Mouse (Mus musculus) liver (tissue): ENCODE data around the gene Nudt21.
A peak's percentile ranks its signal among the peaks of the same experiment; 100 is the strongest.

Experiments
- DNase-seq: peaks from one replicate; pipeline ENCODE4 v3.0.0-alpha.2; 2020; ENCODE audit warnings: mixed read lengths

Nudt21 gene

GRCm38 (mm10) chr8:93998961-93999360, 37.9 kb downstream of the Nudt21 start:
- DNase-seq = no peak

GRCm38 (mm10) chr8:93989739-93990138, 47.1 kb downstream of the Nudt21 start:
- no peak for DNase-seq

GRCm38 (mm10) chr8:93984731-93985130, 52.1 kb downstream of the Nudt21 start:
- DNase-seq = no peak

DNA sequence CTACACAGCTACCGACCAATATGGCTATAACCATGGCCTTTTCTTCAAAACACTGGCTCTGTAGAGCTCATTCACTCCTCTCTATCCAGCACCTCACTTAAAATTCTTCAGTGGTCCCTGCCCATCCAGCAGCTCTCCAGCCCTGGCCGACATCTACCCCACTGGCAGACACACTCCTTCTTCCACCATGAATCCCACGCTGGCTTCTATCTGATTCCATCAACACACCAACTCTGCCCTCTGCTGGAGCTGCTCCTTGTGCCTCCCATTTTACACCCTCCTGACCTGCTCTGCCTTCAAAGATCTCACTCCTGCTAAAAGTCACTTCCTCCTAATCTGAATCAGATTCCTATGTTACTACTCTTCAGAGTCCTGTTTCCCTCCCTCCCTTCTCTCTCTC, 53.0 kb downstream of the Nudt21 start:
- DNase-seq = no peak

DNA sequence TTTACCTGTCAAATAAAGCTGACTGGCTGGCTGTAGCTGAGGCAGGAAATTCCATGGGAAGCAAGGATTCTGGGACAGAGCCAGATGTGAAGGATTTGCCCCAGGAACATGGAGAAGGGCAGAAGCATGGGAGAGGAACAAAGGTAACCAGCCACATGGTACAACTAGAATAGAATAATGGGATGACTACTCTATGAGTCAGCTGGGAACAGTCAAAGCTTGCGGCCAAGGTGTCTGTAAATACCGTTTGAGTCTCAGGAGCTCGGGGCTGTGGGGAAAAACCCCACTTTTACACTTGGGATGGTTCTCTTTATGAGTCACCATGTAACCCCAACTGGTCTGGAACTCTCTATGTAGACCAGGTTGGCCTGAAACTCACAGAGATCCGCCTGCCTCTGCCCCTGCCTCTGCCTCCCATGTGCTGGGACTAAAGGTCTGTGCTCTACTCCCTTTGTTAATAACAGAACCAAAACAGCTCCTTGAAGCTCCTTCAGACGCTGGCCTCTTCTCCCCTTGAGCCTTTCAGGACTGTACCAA, 55.1 kb downstream of the Nudt21 start:
- no peak for DNase-seq

GRCm38 (mm10) chr8:93980141-93980540, 56.7 kb downstream of the Nudt21 start:
- no peak for DNase-seq

GRCm38 (mm10) chr8:93976446-93977211, 60.2 kb downstream of the Nudt21 start:
- DNase-seq = peak; percentile 2

DNA sequence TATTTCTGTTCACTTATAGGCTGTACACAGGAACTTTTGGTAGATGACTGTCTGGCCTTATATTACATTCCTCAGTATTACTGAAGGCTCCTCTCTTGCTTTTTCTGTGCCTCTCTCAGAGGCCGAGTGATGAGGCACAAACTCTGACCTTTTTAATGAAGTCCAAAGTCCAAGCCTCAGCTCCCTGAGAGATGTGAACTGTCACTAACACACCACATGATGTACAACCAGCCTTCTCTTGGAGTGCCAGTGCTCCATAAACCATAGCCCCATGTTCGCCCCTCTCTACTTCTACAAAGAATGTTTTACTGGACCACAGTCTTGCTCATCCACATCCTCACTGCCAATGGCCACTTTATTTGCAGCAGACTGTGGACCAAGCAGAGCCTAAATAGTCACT, 61.5 kb downstream of the Nudt21 start:
- DNase-seq = no peak

DNA sequence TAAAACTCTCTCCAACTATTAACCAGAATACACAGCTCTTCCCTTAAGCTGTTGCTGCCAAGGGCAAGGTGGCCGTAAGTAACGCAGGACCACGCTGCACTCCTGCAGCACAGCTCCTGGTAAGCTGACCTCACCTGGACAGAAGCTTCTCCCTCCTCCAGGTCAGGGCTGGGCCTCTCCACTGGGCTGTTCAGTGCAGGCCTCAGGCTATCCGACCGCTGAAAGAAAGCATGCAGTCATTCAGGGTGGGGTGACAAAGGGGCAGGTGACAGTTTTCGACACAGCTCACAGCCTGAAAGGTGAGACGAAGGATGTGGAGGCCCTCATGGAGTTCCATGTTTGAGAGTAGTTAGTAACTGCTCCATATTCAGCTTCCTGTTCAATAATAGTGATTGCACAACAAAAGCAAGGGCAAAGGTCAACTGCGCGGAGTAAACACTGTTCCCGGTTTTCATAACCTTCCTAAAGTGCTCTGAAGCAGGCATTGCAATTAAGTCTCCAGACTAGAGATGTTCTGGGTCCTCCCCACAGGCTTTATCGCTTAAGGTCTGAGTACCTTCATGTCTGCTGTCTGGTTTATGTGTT, 62.1 kb downstream of the Nudt21 start:
- DNase-seq = peak; percentile 26

DNA sequence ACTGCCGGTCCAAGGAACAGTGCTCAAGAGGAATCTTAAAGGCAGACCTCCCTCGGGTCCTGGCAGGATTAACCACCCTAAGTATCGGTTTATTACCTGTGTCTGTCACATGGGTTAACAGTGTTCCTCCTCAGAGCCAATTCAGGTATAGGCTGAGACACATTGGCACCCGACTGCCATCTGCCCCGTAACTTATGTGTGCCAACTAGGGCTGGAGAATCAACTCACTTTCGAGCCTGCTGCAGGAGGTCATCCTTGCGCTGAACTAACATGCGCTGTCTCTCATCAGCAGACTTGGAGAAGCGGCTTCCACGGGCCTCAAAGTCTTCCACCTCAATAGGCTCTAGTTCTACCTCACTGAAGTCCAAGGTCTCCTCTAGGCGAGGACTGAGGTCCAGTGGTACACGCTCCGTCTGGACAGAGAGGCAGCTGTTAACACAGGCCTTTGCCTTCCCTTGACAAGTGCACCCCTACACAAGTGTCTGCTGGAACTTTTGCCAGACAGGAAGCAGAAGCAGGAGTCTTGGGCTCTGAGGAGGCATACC, 62.9 kb downstream of the Nudt21 start:
- DNase-seq = peak; percentile 2

DNA sequence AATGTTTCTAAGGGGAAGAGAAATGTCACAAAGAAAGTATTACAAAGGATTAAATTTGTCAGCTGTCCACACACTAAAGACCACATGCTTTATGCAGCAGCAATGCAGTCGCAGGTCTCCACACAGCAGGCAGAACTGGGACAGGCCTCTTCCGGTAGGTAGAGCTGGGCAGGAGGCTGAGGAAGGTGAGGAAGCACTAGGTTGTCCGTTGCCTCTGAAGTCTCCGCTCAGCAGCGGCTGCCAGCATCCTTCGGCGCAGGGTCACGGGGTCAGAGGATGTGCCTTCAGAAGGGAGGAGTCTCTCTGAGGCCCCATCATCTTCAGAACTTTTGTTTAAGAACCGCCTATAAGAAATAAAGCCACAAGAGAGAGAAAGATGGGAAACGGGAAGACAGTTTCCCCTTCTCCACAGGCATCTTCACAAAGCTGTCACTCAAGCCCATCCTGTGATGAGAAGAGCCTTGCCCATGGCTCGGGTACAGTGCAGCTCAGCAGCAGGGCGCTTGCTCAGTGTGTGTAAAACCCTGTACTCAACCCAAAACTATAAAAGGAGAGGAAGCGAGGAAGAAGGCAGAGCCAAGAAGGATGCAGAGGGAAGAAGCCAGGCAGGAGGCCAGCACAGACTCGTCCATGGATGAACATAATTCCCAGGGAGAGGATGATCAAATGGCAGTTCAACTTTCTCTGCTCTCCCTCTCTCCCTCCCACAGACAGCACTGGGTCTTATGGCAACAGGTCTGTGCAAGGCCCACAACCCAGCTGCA, 63.7 kb downstream of the Nudt21 start:
- peak; percentile 2 for DNase-seq

- DNase-seq = no peak
Measured at GRCm38 (mm10) chr8:93972211-93972610, 64.6 kb downstream of the Nudt21 start.

DNA sequence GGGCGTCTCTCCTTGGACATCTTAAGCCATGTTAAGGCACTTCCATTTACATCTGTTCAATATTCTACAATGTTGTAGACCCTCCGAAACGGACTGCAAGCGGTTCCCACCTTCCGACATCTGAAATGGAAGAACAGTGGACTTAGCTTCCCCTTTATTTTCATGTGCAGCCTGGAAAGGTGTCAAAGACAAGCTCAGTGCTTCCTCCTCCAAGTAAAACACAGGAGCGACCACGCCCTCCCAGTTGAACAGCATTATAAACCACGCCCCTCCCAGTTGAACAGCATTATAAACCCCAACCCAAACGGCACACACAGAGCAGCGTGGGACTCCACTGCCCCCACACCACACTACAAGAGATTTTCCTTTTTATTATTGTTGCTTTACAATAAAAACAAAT, 65.4 kb downstream of the Nudt21 start:
- DNase-seq = no peak

- no peak for DNase-seq
Measured at GRCm38 (mm10) chr8:93969626-93970340, 67.0 kb downstream of the Nudt21 start.

DNA sequence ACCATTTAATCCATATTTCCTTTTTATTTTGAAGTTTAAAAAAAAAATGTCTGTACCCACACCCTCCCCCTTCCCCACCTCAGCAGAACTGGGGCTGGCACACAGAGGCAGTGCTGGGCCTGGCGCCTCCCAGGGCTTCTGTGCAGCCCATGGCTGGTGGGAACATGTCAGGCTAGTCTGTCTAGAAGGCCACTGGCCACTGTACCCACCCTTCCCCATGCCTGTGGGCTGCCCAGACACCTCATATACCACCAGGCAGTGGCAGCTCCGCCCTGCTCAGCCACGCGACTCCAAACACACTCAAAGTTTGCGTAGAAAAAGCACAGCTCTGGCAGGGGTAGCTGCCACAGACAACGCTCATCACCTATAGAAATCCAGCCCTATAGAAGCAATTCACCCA, 68.5 kb downstream of the Nudt21 start:
- DNase-seq = no peak
